Mouse (Mus musculus): Measurements from ENCODE around the gene Dusp19. TPM values are rescaled to one million over a fixed set of nuclear protein-coding genes. Genes with fewer than 3 reads are reported as not detected.
A peak's percentile ranks its signal among the peaks of the same experiment; 100 is the strongest.

Gene Dusp19
- polyA plus RNA-seq, 1 experiment from 2014 or later, result 16.5 TPM

- peak; percentile 75 for ATAC-seq
These were observed 22.5 kb upstream of the Dusp19 start for GRCm38 (mm10) chr2:80594215-80594918.

GRCm38 (mm10) chr2:80596960-80597359, 19.9 kb upstream of the Dusp19 start:
- Histone ChIP-seq H3K27ac (ENCODE audit: low read length) (no peak overlapping the region), H3K4me1 (replicated peaks; ENCODE audit: control insufficient read depth, insufficient read depth, low read length) (peaks cover 5% of the 10 kb centered on the region), H3K9ac (replicated peaks; ENCODE audit: low read depth, low read length) (no peak overlapping the region), H3K9me3 (ENCODE audit: control insufficient read depth, low read length) (no peaks in the 10 kb centered on the region), H3K27me3 (replicated peaks; ENCODE audit: control insufficient read depth, insufficient read depth, low read length) (no peaks in the 10 kb centered on the region), H3K4me2 (ENCODE audit: low read length) (no peak overlapping the region), H3K36me3 (ENCODE audit: control insufficient read depth, insufficient read depth) (no peaks in the 10 kb centered on the region), H3K4me3 (replicated peaks; ENCODE audit: low read length) (no peak overlapping the region)
- 65% methylated on average over 5 of the region's 5 CpGs for WGBS
- ATAC-seq, result no peak

More at GRCm38 (mm10) chr2:80594215-80594918, 22.5 kb upstream of the Dusp19 start:
- no peak overlapping the region for H3K4me2 ChIP-seq (ENCODE audit: low read length)
- H3K9me3 ChIP-seq (ENCODE audit: control insufficient read depth, low read length), result no peaks in the 10 kb centered on the region
- H3K4me3 ChIP-seq (replicated peaks; ENCODE audit: low read length), result no peak overlapping the region
- H3K9ac ChIP-seq (replicated peaks; ENCODE audit: low read depth, low read length), result no peak overlapping the region
- peak overlapping the region; percentile 13; the same call in 1 of the 2 replicates for H3K27ac ChIP-seq (ENCODE audit: low read length)
- no peaks in the 10 kb centered on the region for H3K27me3 ChIP-seq (replicated peaks; ENCODE audit: control insufficient read depth, insufficient read depth, low read length)
- WGBS, result 77% methylated on average over 4 of the region's 4 CpGs
- H3K36me3 ChIP-seq (ENCODE audit: control insufficient read depth, insufficient read depth), result no peaks in the 10 kb centered on the region
- peaks cover 5% of the 10 kb centered on the region for H3K4me1 ChIP-seq (replicated peaks; ENCODE audit: control insufficient read depth, insufficient read depth, low read length)

- Histone ChIP-seq H3K4me1 (replicated peaks; ENCODE audit: control insufficient read depth, insufficient read depth, low read length) (peaks cover 5% of the 10 kb centered on the region), H3K36me3 (ENCODE audit: control insufficient read depth, insufficient read depth) (no peaks in the 10 kb centered on the region), H3K4me2 (ENCODE audit: low read length) (no peak overlapping the region), H3K9ac (replicated peaks; ENCODE audit: low read depth, low read length) (no peak overlapping the region), H3K9me3 (ENCODE audit: control insufficient read depth, low read length) (no peaks in the 10 kb centered on the region), H3K27ac (ENCODE audit: low read length) (no peak overlapping the region), H3K27me3 (replicated peaks; ENCODE audit: control insufficient read depth, insufficient read depth, low read length) (no peaks in the 10 kb centered on the region), H3K4me3 (replicated peaks; ENCODE audit: low read length) (no peak overlapping the region)
- 82% methylated on average over 3 of the region's 3 CpGs for WGBS
- ATAC-seq, result no peak
These were observed 17.0 kb upstream of the Dusp19 start for GRCm38 (mm10) chr2:80599850-80600249.

GRCm38 (mm10) chr2:80600611-80601010, 16.2 kb upstream of the Dusp19 start:
- no peak overlapping the region for H3K4me3 ChIP-seq (replicated peaks; ENCODE audit: low read length)
- ATAC-seq, result no peak
- no peaks in the 10 kb centered on the region for H3K27me3 ChIP-seq (replicated peaks; ENCODE audit: control insufficient read depth, insufficient read depth, low read length)
- H3K9ac ChIP-seq (replicated peaks; ENCODE audit: low read depth, low read length), result no peak overlapping the region
- peaks cover 5% of the 10 kb centered on the region for H3K4me1 ChIP-seq (replicated peaks; ENCODE audit: control insufficient read depth, insufficient read depth, low read length)
- no peaks in the 10 kb centered on the region for H3K9me3 ChIP-seq (ENCODE audit: control insufficient read depth, low read length)
- H3K4me2 ChIP-seq (ENCODE audit: low read length), result no peak overlapping the region
- no peak overlapping the region for H3K27ac ChIP-seq (ENCODE audit: low read length)
- no peaks in the 10 kb centered on the region for H3K36me3 ChIP-seq (ENCODE audit: control insufficient read depth, insufficient read depth)

- Histone ChIP-seq H3K9me3 (ENCODE audit: control insufficient read depth, low read length) (no peaks in the 10 kb centered on the region), H3K27me3 (replicated peaks; ENCODE audit: control insufficient read depth, insufficient read depth, low read length) (no peaks in the 10 kb centered on the region), H3K4me2 (ENCODE audit: low read length) (no peak overlapping the region), H3K36me3 (ENCODE audit: control insufficient read depth, insufficient read depth) (no peaks in the 10 kb centered on the region), H3K9ac (replicated peaks; ENCODE audit: low read depth, low read length) (no peak overlapping the region), H3K27ac (ENCODE audit: low read length) (0 out of 2 replicates have a peak overlapping the region, but pooled peaks have one; percentile 1), H3K4me3 (replicated peaks; ENCODE audit: low read length) (no peak overlapping the region), H3K4me1 (replicated peaks; ENCODE audit: control insufficient read depth, insufficient read depth, low read length) (peaks cover 5% of the 10 kb centered on the region)
- no peak for ATAC-seq
- 92% methylated on average over 13 of the region's 13 CpGs for WGBS
These were observed 14.1 kb upstream of the Dusp19 start for GRCm38 (mm10) chr2:80602756-80603155.

- Histone ChIP-seq H3K4me2 (ENCODE audit: low read length) (no peak overlapping the region; the same call in 1 of the 2 replicates), H3K27ac (ENCODE audit: low read length) (peak overlapping the region; percentile 78), H3K9me3 (ENCODE audit: control insufficient read depth, low read length) (no peaks in the 10 kb centered on the region), H3K27me3 (replicated peaks; ENCODE audit: control insufficient read depth, insufficient read depth, low read length) (no peaks in the 10 kb centered on the region), H3K36me3 (ENCODE audit: control insufficient read depth, insufficient read depth) (no peaks in the 10 kb centered on the region), H3K9ac (replicated peaks; ENCODE audit: low read depth, low read length) (no peak overlapping the region), H3K4me3 (replicated peaks; ENCODE audit: low read length) (no peak overlapping the region), H3K4me1 (replicated peaks; ENCODE audit: control insufficient read depth, insufficient read depth, low read length) (peaks cover 5% of the 10 kb centered on the region)
- 48% methylated on average over 19 of the region's 19 CpGs for WGBS
- peak; percentile 90 for ATAC-seq
These were observed 12.9 kb upstream of the Dusp19 start for GRCm38 (mm10) chr2:80603771-80604426.

- no peak for ATAC-seq
- Histone ChIP-seq H3K27ac (ENCODE audit: low read length) (no peak overlapping the region), H3K9me3 (ENCODE audit: control insufficient read depth, low read length) (no peaks in the 10 kb centered on the region), H3K36me3 (ENCODE audit: control insufficient read depth, insufficient read depth) (no peaks in the 10 kb centered on the region), H3K4me1 (replicated peaks; ENCODE audit: control insufficient read depth, insufficient read depth, low read length) (peaks cover 7% of the 10 kb centered on the region), H3K27me3 (replicated peaks; ENCODE audit: control insufficient read depth, insufficient read depth, low read length) (no peaks in the 10 kb centered on the region), H3K4me3 (replicated peaks; ENCODE audit: low read length) (no peak overlapping the region), H3K9ac (replicated peaks; ENCODE audit: low read depth, low read length) (no peak overlapping the region), H3K4me2 (ENCODE audit: low read length) (no peak overlapping the region)
- 42% methylated on average over 1 of the region's 1 CpGs for WGBS
These were observed 4.6 kb upstream of the Dusp19 start for GRCm38 (mm10) chr2:80612286-80612685.

- Histone ChIP-seq H3K4me3 (replicated peaks; ENCODE audit: low read length) (no peak overlapping the region), H3K27me3 (replicated peaks; ENCODE audit: control insufficient read depth, insufficient read depth, low read length) (no peaks in the 10 kb centered on the region), H3K36me3 (ENCODE audit: control insufficient read depth, insufficient read depth) (no peaks in the 10 kb centered on the region), H3K9me3 (ENCODE audit: control insufficient read depth, low read length) (no peaks in the 10 kb centered on the region), H3K27ac (ENCODE audit: low read length) (no peak overlapping the region), H3K9ac (replicated peaks; ENCODE audit: low read depth, low read length) (no peak overlapping the region), H3K4me1 (replicated peaks; ENCODE audit: control insufficient read depth, insufficient read depth, low read length) (peaks cover 11% of the 10 kb centered on the region), H3K4me2 (ENCODE audit: low read length) (no peak overlapping the region)
- no peak for ATAC-seq
- 42% methylated on average over 2 of the region's 2 CpGs for WGBS
These were observed 4.0 kb upstream of the Dusp19 start for GRCm38 (mm10) chr2:80612796-80613195.

- 82% methylated on average over 3 of the region's 3 CpGs for WGBS
- H3K9ac ChIP-seq (replicated peaks; ENCODE audit: low read depth, low read length), result no peak overlapping the region
- no peak overlapping the region for H3K4me3 ChIP-seq (replicated peaks; ENCODE audit: low read length)
- no peak for ATAC-seq
- no peaks in the 10 kb centered on the region for H3K9me3 ChIP-seq (ENCODE audit: control insufficient read depth, low read length)
- peaks cover 7% of the 10 kb centered on the region for H3K4me1 ChIP-seq (replicated peaks; ENCODE audit: control insufficient read depth, insufficient read depth, low read length)
- H3K27me3 ChIP-seq (replicated peaks; ENCODE audit: control insufficient read depth, insufficient read depth, low read length), result no peaks in the 10 kb centered on the region
- no peak overlapping the region for H3K27ac ChIP-seq (ENCODE audit: low read length)
- H3K4me2 ChIP-seq (ENCODE audit: low read length), result no peak overlapping the region
- H3K36me3 ChIP-seq (ENCODE audit: control insufficient read depth, insufficient read depth), result no peaks in the 10 kb centered on the region
These were observed 2.1 kb downstream of the Dusp19 start for GRCm38 (mm10) chr2:80618991-80619390.

Measured in forebrain, embryonic 16.5 days (tissue).